27 mouse cellular contexts compared by ENCODE assay signal in genomic region chr19:10793044-10793443, GRCm38 (mm10). TPM values are rescaled to one million over a fixed set of nuclear protein-coding genes. Genes with fewer than 3 reads are reported as not detected.
DNase-seq lines count a peak whose midpoint lies in the region; TF ChIP-seq lines count a peak whose summit lies in the region.
"Had no signal": no experiment of that assay in that cellular context is flagged by ENCODE, and none has a peak within 500 bp of the region (broad histone marks: within the 10 kb centered on the region; RNA-seq: fewer than 3 reads in every experiment).

No protein-coding gene starts in this region.

- H3K4me3 ChIP-seq in C2C12 (ENCODE audit: insufficient read depth, poor library complexity, severe bottlenecking): no peak overlapping the region
- no peak overlapping the region for H3K4me3 ChIP-seq in hindbrain, embryonic 10.5 days
- H3K4me3 ChIP-seq: embryonic facial prominence, embryonic 15.5 days; erythroblast, embryonic 14.5 days; forebrain, embryonic 10.5 days; forebrain, embryonic 15.5 days; heart, embryonic 13.5 days; hindbrain, embryonic 12.5 days had no signal

- no peak for TF ChIP-seq CTCF in C2C12 (IDR thresholded peaks at IDR 0.05; ENCODE audit: control insufficient read depth, insufficient read depth, insufficient read length)

- H3K27me3 ChIP-seq in C2C12 (ENCODE audit: control insufficient read depth, insufficient read depth, insufficient read length): no peaks in the 10 kb centered on the region
- 0 out of 2 replicates have a peak, but pooled peaks cover 6% of the 10 kb centered on the region for H3K27me3 ChIP-seq in hindbrain, embryonic 10.5 days (ENCODE audit: insufficient read depth, poor library complexity, severe bottlenecking)
- H3K27me3 ChIP-seq: embryonic facial prominence, embryonic 15.5 days; forebrain, embryonic 15.5 days; hindbrain, embryonic 12.5 days; Patski had no signal

- H3K4me1 ChIP-seq in hindbrain, embryonic 10.5 days (replicated peaks): peaks cover 14% of the 10 kb centered on the region; the same call in 1 of the 2 replicates
- H3K4me1 ChIP-seq: embryonic facial prominence, embryonic 15.5 days; forebrain, embryonic 15.5 days; hindbrain, embryonic 12.5 days had no signal

- no peak overlapping the region for H3ac ChIP-seq in C2C12 (ENCODE audit: control insufficient read depth, insufficient read length, low read depth)

- WGBS in hindbrain, embryonic 10.5 days: 51% methylated on average over 3 of the region's 3 CpGs

- H3K27ac ChIP-seq in hindbrain, embryonic 10.5 days: no peak overlapping the region
- H3K27ac ChIP-seq: embryonic facial prominence, embryonic 15.5 days; forebrain, embryonic 10.5 days; forebrain, embryonic 15.5 days; heart, embryonic 13.5 days; hindbrain, embryonic 12.5 days; hindbrain, postnatal 0 days had no signal

- H3K36me3 ChIP-seq in C2C12 (ENCODE audit: control insufficient read depth, insufficient read depth): no peaks in the 10 kb centered on the region
- no peaks in the 10 kb centered on the region for H3K36me3 ChIP-seq in hindbrain, embryonic 10.5 days
- H3K36me3 ChIP-seq: embryonic facial prominence, embryonic 15.5 days; forebrain, embryonic 10.5 days; forebrain, embryonic 15.5 days; heart, embryonic 13.5 days; hindbrain, embryonic 12.5 days had no signal

- no peaks in the 10 kb centered on the region for H3K79me3 ChIP-seq in C2C12 (ENCODE audit: low read depth)

- H3K9me3 ChIP-seq in hindbrain, embryonic 10.5 days: no peaks in the 10 kb centered on the region
- H3K9me3 ChIP-seq: embryonic facial prominence, embryonic 15.5 days; forebrain, embryonic 10.5 days; forebrain, embryonic 15.5 days; heart, embryonic 13.5 days; hindbrain, embryonic 12.5 days had no signal

- intact Hi-C loops in gastrocnemius, postnatal 36 days (cut with DNase I): loop anchor here (5.0 kb wide), 1 partner anchor 66 kb away; no protein-coding TSS in a partner anchor

- no peaks in the 10 kb centered on the region for H3K79me2 ChIP-seq in C2C12 (ENCODE audit: control insufficient read depth, insufficient read depth)

- peak; percentile 26 for DNase-seq in adrenal gland, postnatal 10 days
- DNase-seq in adrenal gland, adult 18-20 months (ENCODE audit: low spot score in 2 of 2): no peak
- DNase-seq in gastrocnemius, adult 8-10 months (ENCODE audit: low spot score in 2 of 2): peak; percentile 56 to 81
- peak; percentile 29 to 31 for DNase-seq in gastrocnemius, postnatal 36 days
- DNase-seq in ovary, postnatal 14 days (ENCODE audit: low spot score): no peak
- DNase-seq in hindbrain, embryonic 10.5 days (ENCODE audit: low spot score): no peak
- no peak for DNase-seq in cerebellum, postnatal 14 days
- DNase-seq: adrenal gland, postnatal 25 days; B cell, adult 2 months; embryo, embryonic 11 days; heart, adult 11 months; heart, postnatal 36 days; kidney, adult 18-20 months had no signal

TF ChIP-seq in C2C12, 6 proteins besides CTCF, POLR2A, EP300 and RAD21:
- TF ChIP-seq USF1 (IDR thresholded peaks at IDR 0.05; ENCODE audit: low read depth): peak; percentile 22
- TF ChIP-seq MAX (IDR thresholded peaks at IDR 0.05): no peak
- TF ChIP-seq MYOD1 (IDR thresholded peaks at IDR 0.05; ENCODE audit: control insufficient read depth, insufficient read length, low read depth): no peak
- TF ChIP-seq MYOG (IDR thresholded peaks at IDR 0.05; ENCODE audit: control insufficient read depth, extremely low read depth, insufficient read length): no peak

RNA-seq across cellular contexts. Expression of gene Cd6, which starts 36.8 kb away (rescaled TPM):
- total RNA-seq in adrenal gland, postnatal 10 days (2021): 1 to 10 TPM; 2.3 to 4.1 TPM
- total RNA-seq in adrenal gland, adult 18-20 months (2021): under 1 TPM in 1 of 2 experiments, not detected in 1; 0.32 TPM
- 0.30 TPM for polyA plus RNA-seq in C2C12 (2012; fragmentation: generic; extraction: Trizol)
- not detected for total RNA-seq in gastrocnemius, adult 8-10 months (2022)
- under 1 TPM in 1 of 2 experiments, not detected in 1; 0.87 TPM for total RNA-seq in gastrocnemius, postnatal 36 days (2021)
- not detected in 2 replicates for polyA plus RNA-seq in hindbrain, embryonic 10.5 days (2016; fragmentation: Nextera tagmentation; extraction: Ambion mirVana)
- total RNA-seq: adrenal gland, postnatal 25 days; hindbrain, postnatal 0 days; MEL had no signal
- polyA plus RNA-seq: embryonic facial prominence, embryonic 11.5 days; embryonic facial prominence, embryonic 15.5 days; erythroblast, embryonic 14.5 days; forebrain, embryonic 10.5 days; forebrain, embryonic 15.5 days; heart, postnatal 0 days; hindbrain, embryonic 12.5 days; hindbrain, postnatal 0 days had no signal

RNA-seq across cellular contexts. Expression of gene Slc15a3, which starts 46.5 kb away (rescaled TPM):
- total RNA-seq in adrenal gland, postnatal 10 days (2021): 1 to 10 TPM; 3.2 to 3.5 TPM
- total RNA-seq in adrenal gland, adult 18-20 months (2021): 1 to 10 TPM; 3.1 to 6.5 TPM
- 6.3 TPM for polyA plus RNA-seq in C2C12 (2012; fragmentation: generic; extraction: Trizol)
- total RNA-seq in gastrocnemius, adult 8-10 months (2022): under 1 TPM; 0.08 to 0.45 (median 0.22) TPM
- under 1 TPM; 0.42 to 0.43 TPM for total RNA-seq in gastrocnemius, postnatal 36 days (2021)
- 0.50 and 0.93 TPM in 2 replicates for polyA plus RNA-seq in hindbrain, embryonic 10.5 days (2016; fragmentation: Nextera tagmentation; extraction: Ambion mirVana)
- total RNA-seq: common myeloid progenitor, adult 5-6 weeks; MEL had no signal

RNA-seq across cellular contexts. Expression of gene Cd5, which starts 54.2 kb away (rescaled TPM):
- total RNA-seq in adrenal gland, postnatal 10 days (2021): 1 to 10 TPM; 2.5 to 2.8 TPM
- total RNA-seq in adrenal gland, adult 18-20 months (2021): under 1 TPM in 1 of 2 experiments, not detected in 1; 0.38 TPM
- polyA plus RNA-seq in C2C12 (2012; fragmentation: generic; extraction: Trizol): 0.04 TPM
- under 1 TPM in 1 of 4 experiments, not detected in 3; 0.27 TPM for total RNA-seq in gastrocnemius, adult 8-10 months (2022)
- under 1 TPM in 1 of 2 experiments, not detected in 1; 0.59 TPM for total RNA-seq in gastrocnemius, postnatal 36 days (2021)
- polyA plus RNA-seq in hindbrain, embryonic 10.5 days (2016; fragmentation: Nextera tagmentation; extraction: Ambion mirVana): 0.14 and 0.18 TPM in 2 replicates
- total RNA-seq: common myeloid progenitor, adult 5-6 weeks; MEL had no signal
- polyA plus RNA-seq: erythroblast, embryonic 14.5 days; forebrain, embryonic 10.5 days; intestine, embryonic 14.5 days; Patski had no signal

Comparison
In these comparisons a context has a peak if more than half of its experiments do, and no peak if none do; other contexts are left out.
1. DNase-seq: peak in adrenal gland, postnatal 10 days (single experiment), gastrocnemius, adult 8-10 months (2 of 2) and gastrocnemius, postnatal 36 days (2 of 2); none in adrenal gland, adult 18-20 months (0 of 2), ovary, postnatal 14 days (single experiment), hindbrain, embryonic 10.5 days (single experiment) and cerebellum, postnatal 14 days (0 of 2).